Mouse (Mus musculus) lung, adult 2 months (tissue): Measurements from ENCODE around the gene Cbx5.

ENCODE experiments used
- CTCF ChIP-seq: fragments of 200-500 bp; IDR thresholded peaks from 2 replicates; pipeline ENCODE4 v1.5.1; 2011; ENCODE audit warnings: mild to moderate bottlenecking, low read length, control low read depth; ENCODE audit not compliant: insufficient read depth
- POLR2A ChIP-seq: fragments of 200-500 bp; IDR thresholded peaks from 2 replicates; pipeline ENCODE4 v1.6.1; 2011; ENCODE audit warnings: low read depth, mild to moderate bottlenecking, control low read depth, low read length, borderline replicate concordance; ENCODE audit errors: extremely low read depth

DNA sequence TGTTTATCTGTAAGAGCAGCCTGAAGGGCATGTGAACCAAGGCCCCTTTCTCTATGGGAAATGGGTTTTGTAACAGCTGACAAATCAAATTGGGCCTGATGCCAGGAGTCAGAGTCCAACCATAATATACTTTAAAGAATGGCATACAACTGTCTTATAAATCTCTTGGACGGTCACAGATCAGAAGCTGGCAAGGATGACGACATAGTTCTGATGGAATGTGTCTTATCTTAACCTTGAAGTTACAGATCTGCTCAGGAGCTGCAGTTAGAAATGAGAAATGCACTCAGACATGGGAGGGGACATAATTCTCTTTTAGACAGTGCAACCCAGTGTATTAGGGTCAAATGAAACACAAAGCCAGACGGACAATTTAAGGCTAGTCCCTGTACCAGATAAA is 18.8 kb downstream of the Cbx5 start:
- TF ChIP-seq CTCF: no peak
- no peak for TF ChIP-seq POLR2A
